Mouse (Mus musculus) limb, embryonic 11.5 days (tissue): ENCODE data around the gene Stmn3. TPM values are rescaled to one million over a fixed set of nuclear protein-coding genes. Genes with fewer than 3 reads are reported as not detected.

Source experiments
- ATAC-seq: fragments of 200-750 bp; cut with Nextera tagmentation; 2 replicates; pipeline ENCODE4 v1.8.0; 2017; ENCODE audit warnings: low read depth; ENCODE audit not compliant: insufficient number of reproducible peaks, low FRiP score, low TSS enrichment
- DNase-seq: peaks from one replicate; pipeline ENCODE4 v3.0.0-alpha.2; 2015; ENCODE audit warnings: low spot score
- H3K27ac ChIP-seq: fragments of 300-500 bp; sonication (generic); replicated peaks from 2 replicates; pipeline ENCODE4 v1.5.1; 2014; ENCODE audit warnings: low read depth, mild to moderate bottlenecking, low read length
- H3K27me3 ChIP-seq: fragments of 300-500 bp; sonication (generic); 2 replicates; pipeline ENCODE4 v1.6.1; 2014; ENCODE audit warnings: mild to moderate bottlenecking, low read length, mixed read lengths; ENCODE audit not compliant: control insufficient read depth, insufficient read depth
- H3K36me3 ChIP-seq: fragments of 300-500 bp; sonication (generic); 2 replicates; pipeline ENCODE4 v1.6.1; 2014; ENCODE audit warnings: mild to moderate bottlenecking, low read length, moderate library complexity, mixed read lengths; ENCODE audit not compliant: control insufficient read depth, insufficient read depth
- H3K4me1 ChIP-seq: fragments of 300-500 bp; sonication (generic); 2 replicates; pipeline ENCODE4 v1.6.1; 2014; ENCODE audit warnings: low read length, mixed read lengths; ENCODE audit not compliant: control insufficient read depth, insufficient read depth
- H3K4me2 ChIP-seq: fragments of 300-500 bp; sonication (generic); 2 replicates; pipeline ENCODE4 v1.6.1; 2014; ENCODE audit warnings: low read depth, mild to moderate bottlenecking, moderate library complexity; ENCODE audit not compliant: severe bottlenecking
- H3K4me3 ChIP-seq: fragments of 300-500 bp; sonication (generic); 2 replicates; pipeline ENCODE4 v1.5.1; 2014; ENCODE audit warnings: low read depth, low read length
- H3K9ac ChIP-seq: fragments of 300-500 bp; sonication (generic); 2 replicates; pipeline ENCODE4 v1.6.1; 2014; ENCODE audit warnings: mild to moderate bottlenecking, low read length
- H3K9me3 ChIP-seq: fragments of 300-500 bp; sonication (generic); 2 replicates; pipeline ENCODE4 v1.6.1; 2016; ENCODE audit warnings: low read length; ENCODE audit not compliant: control insufficient read depth
- WGBS: fragments of 180-500 bp; shearing (Covaris S2); extraction: QIAGEN DNeasy Blood & Tissue Kit; methylation state at CpG from one replicate; pipeline ENCODE4 v1.1.7; 2014; 5-methylcytosine and 5-hydroxymethylcytosine counted together
- polyA plus RNA-seq: library from polyadenylated mRNA; unstranded; fragments of >200 nt; fragmentation: Nextera tagmentation; extraction: Ambion mirVana; gene quantifications from 2 replicates; pipeline ENCODE4 v1.2.1, GENCODE M21; 2014

The Stmn3 gene
- polyA plus RNA-seq, 1 experiment from 2014 or later = 0.91 TPM

DNA sequence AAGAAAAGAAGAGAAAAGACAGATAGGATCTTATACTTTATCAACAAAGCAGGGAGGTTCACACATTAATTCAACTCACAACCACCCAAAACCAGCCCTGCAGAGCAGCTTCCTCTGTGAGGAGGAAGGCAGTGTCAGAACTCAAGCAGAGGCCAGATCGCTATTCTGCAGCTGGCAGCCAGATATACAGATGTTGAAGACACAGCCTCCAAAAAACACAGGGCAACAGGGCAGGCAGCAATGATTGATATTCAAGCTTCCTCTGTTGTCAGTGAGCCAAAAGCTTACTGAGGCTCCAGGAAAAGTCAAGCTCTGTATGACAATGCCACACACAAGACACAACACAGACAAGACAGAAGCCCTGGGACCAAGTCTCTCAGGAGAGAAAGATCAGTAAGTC is 37.5 kb downstream of the Stmn3 start:
- Histone ChIP-seq H3K4me3 (no peak overlapping the region), H3K9me3 (no peaks in the 10 kb centered on the region), H3K9ac (no peak overlapping the region), H3K36me3 (peaks cover 6% of the 10 kb centered on the region), H3K27me3 (no peaks in the 10 kb centered on the region), H3K4me1 (no peaks in the 10 kb centered on the region), H3K27ac (no peak overlapping the region), H3K4me2 (no peak overlapping the region)
- ATAC-seq (no peak), DNase-seq (no peak)
- 91% methylated on average over 1 of the region's 1 CpGs for WGBS

DNA sequence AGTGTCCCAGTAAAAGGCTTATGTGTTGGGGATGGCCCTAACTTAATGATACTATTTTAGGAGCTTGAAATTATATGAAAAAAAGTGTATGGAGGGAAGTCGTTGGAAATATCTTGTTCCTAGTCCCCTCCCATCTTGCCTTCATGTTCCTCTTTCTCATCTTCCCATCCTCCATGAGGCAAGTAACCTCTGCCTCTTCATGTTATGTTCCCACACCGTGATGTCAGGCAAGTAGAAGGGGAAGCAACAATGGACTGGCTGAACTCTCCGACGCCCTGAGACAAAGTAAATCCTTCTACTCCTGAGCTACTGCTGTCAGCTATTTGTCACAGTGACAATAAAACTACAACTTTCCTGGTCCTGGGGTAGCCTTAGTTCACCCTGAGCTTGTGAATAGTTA is 39.7 kb downstream of the Stmn3 start:
- Histone ChIP-seq H3K4me2 (no peak overlapping the region), H3K9me3 (no peaks in the 10 kb centered on the region), H3K27ac (no peak overlapping the region), H3K4me3 (no peak overlapping the region), H3K36me3 (peaks cover 6% of the 10 kb centered on the region), H3K27me3 (no peaks in the 10 kb centered on the region), H3K9ac (no peak overlapping the region), H3K4me1 (no peaks in the 10 kb centered on the region)
- DNase-seq (no peak), ATAC-seq (no peak)
- WGBS = 92% methylated on average over 4 of the region's 4 CpGs

DNA sequence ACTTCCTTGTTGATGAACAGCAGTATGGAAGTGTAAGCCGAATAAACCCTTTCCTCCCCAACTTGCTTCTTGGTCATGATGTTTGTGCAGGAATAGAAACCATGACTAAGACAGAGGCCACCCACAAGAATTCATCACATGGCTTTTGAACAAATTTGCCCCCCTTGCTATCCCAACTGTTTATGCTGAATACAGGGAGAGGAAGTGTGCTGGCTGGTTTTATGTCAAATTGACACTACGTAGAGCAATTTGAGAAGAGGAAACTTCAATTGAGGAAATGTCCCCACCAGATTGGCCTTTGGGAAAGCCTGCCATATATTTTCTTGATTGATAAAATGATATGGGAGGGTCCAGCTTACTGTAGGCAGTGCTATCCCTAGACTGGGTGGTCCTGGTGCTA is 40.5 kb downstream of the Stmn3 start:
- H3K9me3 ChIP-seq = no peaks in the 10 kb centered on the region
- DNase-seq = no peak
- H3K9ac ChIP-seq = no peak overlapping the region
- ATAC-seq = no peak
- H3K4me2 ChIP-seq = no peak overlapping the region
- no peaks in the 10 kb centered on the region for H3K4me1 ChIP-seq
- H3K4me3 ChIP-seq = no peak overlapping the region
- H3K36me3 ChIP-seq = peaks cover 6% of the 10 kb centered on the region
- 100% methylated on average over 2 of the region's 2 CpGs for WGBS
- H3K27me3 ChIP-seq = no peaks in the 10 kb centered on the region
- H3K27ac ChIP-seq = no peak overlapping the region

DNA sequence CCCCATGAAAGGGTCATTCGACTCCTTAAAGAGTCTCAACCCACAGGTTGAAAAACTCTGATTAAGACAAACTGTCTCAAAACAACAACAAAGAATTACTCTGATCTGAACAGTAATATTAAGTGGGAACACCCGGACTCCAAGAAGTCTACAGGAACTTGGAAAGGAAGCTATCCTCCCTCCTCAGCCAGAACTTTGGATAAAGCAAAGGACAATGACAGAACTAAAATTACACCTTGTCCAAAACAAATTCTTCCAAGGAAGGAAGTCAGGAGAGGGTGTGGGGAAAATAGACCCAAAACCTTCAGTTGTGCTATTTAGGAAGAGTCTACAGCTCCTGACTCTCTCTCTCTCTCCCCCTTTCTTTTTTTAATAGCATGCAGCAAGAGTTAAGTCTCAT is 42.2 kb downstream of the Stmn3 start:
- no peak for ATAC-seq

DNA sequence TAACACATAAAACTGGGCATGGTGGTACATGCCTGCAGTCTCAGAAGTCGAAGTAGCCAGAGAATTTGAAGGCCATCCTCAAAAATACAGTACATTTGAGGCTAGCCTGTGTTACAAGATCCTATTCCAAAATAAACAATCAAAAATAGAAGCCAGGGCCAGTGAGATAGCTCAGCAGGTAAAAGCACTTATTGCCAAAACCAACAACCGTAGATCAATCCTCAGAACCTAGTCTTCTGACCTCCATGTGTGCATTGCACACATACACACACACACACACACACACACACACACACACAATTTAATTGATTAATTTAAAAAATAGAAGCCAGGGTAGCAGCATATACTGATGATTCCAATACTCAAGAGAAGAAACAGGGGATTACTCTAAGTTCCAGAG is 47.5 kb downstream of the Stmn3 start:
- DNase-seq (no peak), ATAC-seq (no peak)
- WGBS = 95% methylated on average over 2 of the region's 2 CpGs

More for the DNA sequence above, 42.2 kb downstream of the Stmn3 start:
- Histone ChIP-seq H3K4me1 (no peaks in the 10 kb centered on the region), H3K9ac (no peak overlapping the region), H3K27me3 (no peaks in the 10 kb centered on the region), H3K9me3 (no peaks in the 10 kb centered on the region), H3K27ac (no peak overlapping the region), H3K4me3 (no peak overlapping the region), H3K4me2 (no peak overlapping the region), H3K36me3 (peaks cover 10% of the 10 kb centered on the region)
- WGBS = 84% methylated on average over 2 of the region's 2 CpGs
- no peak for DNase-seq

More for the DNA sequence above, 47.5 kb downstream of the Stmn3 start:
- Histone ChIP-seq H3K36me3 (peaks cover 15% of the 10 kb centered on the region; the same call in 1 of the 2 replicates), H3K4me2 (no peak overlapping the region), H3K4me3 (no peak overlapping the region), H3K9me3 (no peaks in the 10 kb centered on the region), H3K4me1 (no peaks in the 10 kb centered on the region), H3K27me3 (no peaks in the 10 kb centered on the region), H3K27ac (no peak overlapping the region), H3K9ac (no peak overlapping the region)

Other genes with a start within 250 kb of the Stmn3 start
- gene Kcnq2, start 179.2 kb downstream of the Stmn3 start, polyA plus RNA-seq = 0.11 and 0.25 TPM in 2 replicates
- 0.13 and 0.14 TPM in 2 replicates for gene Eef1a2, start 157.5 kb downstream of the Stmn3 start, polyA plus RNA-seq
- gene Ppdpf, start 127.3 kb downstream of the Stmn3 start, polyA plus RNA-seq = 422 and 444 TPM in 2 replicates
- 0.04 TPM in 1 of 2 replicates, not detected in the other for gene Ptk6, start 111.7 kb downstream of the Stmn3 start, polyA plus RNA-seq
- 0.94 and 1.4 TPM in 2 replicates for gene Srms, start 101.3 kb downstream of the Stmn3 start, polyA plus RNA-seq
- 0.17 and 0.69 TPM in 2 replicates for gene Fndc11, start 94.5 kb downstream of the Stmn3 start, polyA plus RNA-seq
- gene Helz2, start 72.5 kb downstream of the Stmn3 start, polyA plus RNA-seq = 0.99 and 1.2 TPM in 2 replicates
- 19.7 and 21.3 TPM in 2 replicates for gene Gmeb2, start 26.5 kb downstream of the Stmn3 start, polyA plus RNA-seq
- 63.0 and 63.7 TPM in 2 replicates for gene Rtel1, start 5.2 kb upstream of the Stmn3 start, polyA plus RNA-seq
- 35.0 and 40.2 TPM in 2 replicates for gene Zgpat, start 50.4 kb upstream of the Stmn3 start, polyA plus RNA-seq
- 57.3 and 63.7 TPM in 2 replicates for gene Arfrp1, start 50.9 kb upstream of the Stmn3 start, polyA plus RNA-seq
- 20.9 and 26.7 TPM in 2 replicates for gene Lime1, start 65.6 kb upstream of the Stmn3 start, polyA plus RNA-seq
- 9.8 and 10.1 TPM in 2 replicates for gene Zbtb46, start 144.9 kb upstream of the Stmn3 start, polyA plus RNA-seq
- gene Abhd16b, start 178.7 kb upstream of the Stmn3 start, polyA plus RNA-seq = 0.08 and 0.21 TPM in 2 replicates
- 165 and 175 TPM in 2 replicates for gene Tpd52l2, start 182.6 kb upstream of the Stmn3 start, polyA plus RNA-seq
- 75.3 and 80.9 TPM in 2 replicates for gene Dnajc5, start 206.0 kb upstream of the Stmn3 start, polyA plus RNA-seq